Mouse (Mus musculus) midbrain, embryonic 11.5 days (tissue): ENCODE results near the gene Otulinl. TPM values are rescaled to one million over a fixed set of nuclear protein-coding genes. Genes with fewer than 3 reads are reported as not detected.

Source experiments
- ATAC-seq: fragments of 200-750 bp; cut with Nextera tagmentation; 2 replicates; pipeline ENCODE4 v1.8.0; 2017; ENCODE audit warnings: moderate TSS enrichment, moderate library complexity; ENCODE audit not compliant: low FRiP score
- DNase-seq: peaks from one replicate; pipeline ENCODE4 v3.0.0; 2015; ENCODE audit warnings: low spot score; ENCODE audit errors: missing footprints
- H3K27ac ChIP-seq: fragments of 300-500 bp; sonication (generic); 2 replicates; pipeline ENCODE4 v1.5.1; 2014; ENCODE audit warnings: low read depth, low read length
- H3K27me3 ChIP-seq: fragments of 300-500 bp; sonication (generic); 2 replicates; pipeline ENCODE4 v1.6.1; 2014; ENCODE audit warnings: mild to moderate bottlenecking, low read length, moderate library complexity, mixed read lengths; ENCODE audit not compliant: control insufficient read depth, insufficient read depth
- H3K36me3 ChIP-seq: fragments of 300-500 bp; sonication (generic); 2 replicates; pipeline ENCODE4 v1.6.1; 2014; ENCODE audit warnings: mild to moderate bottlenecking, low read length, moderate library complexity, mixed read lengths; ENCODE audit not compliant: control insufficient read depth, insufficient read depth
- H3K4me1 ChIP-seq: fragments of 300-500 bp; sonication (generic); 2 replicates; pipeline ENCODE4 v1.6.1; 2014; ENCODE audit warnings: low read length; ENCODE audit not compliant: control insufficient read depth, insufficient read depth
- H3K4me2 ChIP-seq: fragments of 300-500 bp; sonication (generic); 2 replicates; pipeline ENCODE4 v1.6.1; 2014; ENCODE audit warnings: mild to moderate bottlenecking, moderate library complexity
- H3K4me3 ChIP-seq: fragments of 300-500 bp; sonication (generic); 2 replicates; pipeline ENCODE4 v1.5.1; 2014; ENCODE audit warnings: low read depth, low read length
- H3K9ac ChIP-seq: fragments of 300-500 bp; sonication (generic); 2 replicates; pipeline ENCODE4 v1.6.1; 2014; ENCODE audit warnings: low read length
- H3K9me3 ChIP-seq: fragments of 300-500 bp; sonication (generic); 2 replicates; pipeline ENCODE4 v1.6.1; 2016; ENCODE audit warnings: low read length; ENCODE audit not compliant: control insufficient read depth
- WGBS: fragments of 180-500 bp; shearing (Covaris S2); extraction: QIAGEN DNeasy Blood & Tissue Kit; methylation state at CpG from one replicate; pipeline ENCODE4 v1.1.7; 2014; 5-methylcytosine and 5-hydroxymethylcytosine counted together
- polyA plus RNA-seq: library from polyadenylated mRNA; unstranded; fragments of >200 nt; fragmentation: Nextera tagmentation; extraction: Ambion mirVana; gene quantifications from 2 replicates; pipeline ENCODE4 v1.2.1, GENCODE M21; 2014

Gene Otulinl
- polyA plus RNA-seq, 1 experiment from 2014 or later = 6.1 TPM

GRCm38 (mm10) chr15:27655015-27655414 lies 26.4 kb downstream of the Otulinl start:
- no peaks in the 10 kb centered on the region for H3K36me3 ChIP-seq
- DNase-seq (peak; percentile 91), ATAC-seq (no peak)
- H3K4me3 ChIP-seq = no peak overlapping the region
- no peak overlapping the region for H3K27ac ChIP-seq
- no peaks in the 10 kb centered on the region for H3K4me1 ChIP-seq
- H3K27me3 ChIP-seq = no peaks in the 10 kb centered on the region
- H3K9me3 ChIP-seq = no peaks in the 10 kb centered on the region; the same call in 1 of the 2 replicates
- no peak overlapping the region for H3K9ac ChIP-seq
- no peak overlapping the region for H3K4me2 ChIP-seq
- WGBS = 21% methylated on average over 5 of the region's 5 CpGs

DNA sequence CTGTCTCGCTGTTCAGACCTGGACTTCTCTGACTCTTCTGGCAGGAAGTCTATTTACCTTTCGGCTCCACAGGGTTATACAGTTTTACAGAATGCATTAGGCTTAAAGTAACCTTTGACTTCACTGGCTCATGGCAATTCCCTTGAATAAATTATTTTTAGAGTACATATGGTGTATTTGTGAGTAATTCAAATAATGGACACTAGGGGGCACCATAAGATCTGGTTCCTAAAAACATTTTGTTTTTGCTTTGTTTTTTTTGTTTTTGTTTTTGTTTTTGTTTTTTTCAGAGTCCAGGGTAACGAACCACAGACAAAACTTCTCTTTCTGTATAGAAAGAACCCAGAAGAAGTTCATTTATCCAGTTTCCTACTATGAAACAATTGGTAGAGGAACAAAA lies 33.7 kb downstream of the Otulinl start:
- Histone ChIP-seq H3K27ac (no peak overlapping the region), H3K4me2 (no peak overlapping the region), H3K9ac (no peak overlapping the region), H3K4me1 (no peaks in the 10 kb centered on the region), H3K9me3 (no peaks in the 10 kb centered on the region), H3K4me3 (no peak overlapping the region), H3K27me3 (no peaks in the 10 kb centered on the region), H3K36me3 (no peaks in the 10 kb centered on the region)
- ATAC-seq = no peak
- WGBS = 57% methylated on average over 3 of the region's 3 CpGs
- peak; percentile 93 for DNase-seq

- peak; percentile 33 for DNase-seq
- no peak overlapping the region for H3K4me3 ChIP-seq
- 91% methylated on average over 8 of the region's 8 CpGs for WGBS
- H3K36me3 ChIP-seq = no peaks in the 10 kb centered on the region
- ATAC-seq = no peak
- H3K9ac ChIP-seq = no peak overlapping the region
- no peaks in the 10 kb centered on the region for H3K4me1 ChIP-seq
- H3K27ac ChIP-seq = no peak overlapping the region
- no peaks in the 10 kb centered on the region for H3K9me3 ChIP-seq
- H3K4me2 ChIP-seq = no peak overlapping the region
- no peaks in the 10 kb centered on the region for H3K27me3 ChIP-seq
These were observed 34.7 kb downstream of the Otulinl start for GRCm38 (mm10) chr15:27646665-27647064.

DNA sequence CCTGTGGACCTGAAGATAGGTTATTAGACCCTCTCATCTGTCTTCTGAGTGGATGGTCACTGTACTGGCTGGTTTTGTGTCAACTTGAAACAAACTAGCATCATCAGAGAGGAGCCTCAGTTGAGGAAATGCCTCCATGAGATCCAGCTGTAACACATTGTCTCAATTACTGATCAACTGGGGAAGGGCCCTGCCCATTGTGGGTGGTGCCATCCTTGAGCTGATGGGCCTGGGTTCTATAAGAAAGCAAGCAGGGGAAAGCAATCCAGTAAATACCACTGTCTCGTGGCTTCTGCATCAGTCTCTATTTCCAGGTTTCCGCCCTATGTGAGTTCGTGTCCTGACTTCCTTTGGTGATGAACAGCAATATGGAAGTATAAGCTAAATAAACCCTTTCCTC lies 36.1 kb downstream of the Otulinl start:
- no peaks in the 10 kb centered on the region for H3K27me3 ChIP-seq
- WGBS = 88% methylated on average over 3 of the region's 3 CpGs
- DNase-seq (peak; percentile 33), ATAC-seq (no peak)
- no peak overlapping the region for H3K4me3 ChIP-seq
- H3K4me2 ChIP-seq = no peak overlapping the region
- no peak overlapping the region for H3K9ac ChIP-seq
- no peaks in the 10 kb centered on the region for H3K9me3 ChIP-seq
- H3K27ac ChIP-seq = no peak overlapping the region
- no peaks in the 10 kb centered on the region for H3K4me1 ChIP-seq
- H3K36me3 ChIP-seq = no peaks in the 10 kb centered on the region

- ATAC-seq (no peak), DNase-seq (peak; percentile 83)
- Histone ChIP-seq H3K27me3 (no peaks in the 10 kb centered on the region), H3K9me3 (no peaks in the 10 kb centered on the region), H3K36me3 (no peaks in the 10 kb centered on the region), H3K27ac (no peak overlapping the region), H3K9ac (no peak overlapping the region), H3K4me3 (no peak overlapping the region), H3K4me2 (no peak overlapping the region), H3K4me1 (no peaks in the 10 kb centered on the region)
- 92% methylated on average over 3 of the region's 3 CpGs for WGBS
These were observed 38.5 kb downstream of the Otulinl start for GRCm38 (mm10) chr15:27642895-27643294.

GRCm38 (mm10) chr15:27641171-27641570 lies 40.2 kb downstream of the Otulinl start:
- Histone ChIP-seq H3K4me1 (no peaks in the 10 kb centered on the region), H3K36me3 (no peaks in the 10 kb centered on the region), H3K4me2 (no peak overlapping the region), H3K4me3 (no peak overlapping the region), H3K9ac (no peak overlapping the region), H3K27ac (no peak overlapping the region), H3K9me3 (no peaks in the 10 kb centered on the region), H3K27me3 (no peaks in the 10 kb centered on the region)
- WGBS = 75% methylated on average over 12 of the region's 12 CpGs
- ATAC-seq (no peak), DNase-seq (no peak)

- Histone ChIP-seq H3K9me3 (no peaks in the 10 kb centered on the region), H3K9ac (no peak overlapping the region), H3K27me3 (no peaks in the 10 kb centered on the region), H3K4me1 (peaks cover 12% of the 10 kb centered on the region), H3K4me2 (no peak overlapping the region), H3K27ac (no peak overlapping the region), H3K4me3 (no peak overlapping the region), H3K36me3 (no peaks in the 10 kb centered on the region)
- 81% methylated on average over 8 of the region's 8 CpGs for WGBS
- DNase-seq = no peak
- no peak for ATAC-seq
These were observed 47.2 kb downstream of the Otulinl start for GRCm38 (mm10) chr15:27633941-27634900.

DNA sequence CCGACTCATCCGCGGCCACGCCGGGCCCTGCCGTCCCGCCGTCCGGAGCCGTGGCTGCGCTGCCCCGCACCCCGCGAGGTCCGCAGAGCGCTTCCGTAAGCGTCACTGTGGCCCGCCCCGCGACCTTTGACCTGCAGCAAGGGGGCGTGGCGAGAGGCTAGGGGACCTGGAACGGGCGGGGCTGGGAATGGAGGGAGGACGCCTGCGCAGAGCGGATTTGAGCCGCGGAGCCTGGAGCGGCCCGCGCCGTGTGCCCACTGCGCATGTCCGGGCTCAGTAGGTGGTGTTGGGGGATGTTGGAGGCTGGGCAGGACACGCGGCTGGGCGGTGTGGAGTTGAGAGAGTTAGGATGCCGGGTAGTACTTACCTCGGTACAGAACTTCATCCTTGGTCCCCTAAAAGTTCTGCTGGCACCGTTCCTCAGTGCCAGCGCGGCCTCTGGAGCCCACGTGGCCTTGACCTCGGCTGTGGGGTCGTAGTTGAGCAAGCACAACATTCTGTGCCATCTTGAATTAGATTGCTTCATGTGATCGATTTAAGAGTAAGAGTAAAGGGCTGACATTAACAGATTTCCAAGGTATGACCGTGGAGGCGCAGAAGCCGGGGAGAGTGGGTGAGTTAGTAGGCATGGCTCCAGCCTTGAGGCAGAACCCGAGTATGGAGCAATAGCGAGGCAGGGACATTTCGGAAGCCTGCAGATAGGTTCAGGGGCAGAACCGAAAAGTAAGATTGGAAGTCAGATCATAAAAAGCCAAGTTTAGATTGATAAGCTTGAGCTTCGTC lies 50.6 kb downstream of the Otulinl start, which contains the start of gene Otulin:
Otulin (minus strand) TSS at position 93 of the 783 bp plus-strand sequence.
- H3K4me1 ChIP-seq = peaks cover 14% of the 10 kb centered on the region
- H3K9me3 ChIP-seq = no peaks in the 10 kb centered on the region
- DNase-seq = peak; percentile 100
- H3K36me3 ChIP-seq = no peaks in the 10 kb centered on the region
- ATAC-seq = peak; percentile 99
- H3K27ac ChIP-seq = no peak within 1 kb of the TSS; the same call in 1 of the 2 replicates
- 6% methylated on average over 56 of the region's 56 CpGs for WGBS
- peak within 1 kb of the TSS; percentile 89 for H3K4me3 ChIP-seq
- H3K4me2 ChIP-seq = peak within 1 kb of the TSS; percentile 75
- H3K27me3 ChIP-seq = no peaks in the 10 kb centered on the region
- peak within 1 kb of the TSS; percentile 79 for H3K9ac ChIP-seq
